Mouse (Mus musculus) liver, embryonic 14.5 days (tissue): ENCODE data around the gene Actn1.
"Not testable (repeated sequence)": the region's sequence is repeated elsewhere in the genome, so short reads cannot be mapped to it uniquely, and the experiment has no call there.

Experiments used
- CTCF ChIP-seq: IDR thresholded peaks from 2 replicates; pipeline ENCODE4 v1.5.1; 2016; ENCODE audit warnings: antibody characterized with exemption, low read depth, control low read depth
- EP300 ChIP-seq: IDR thresholded peaks from 2 replicates; pipeline ENCODE4 v1.6.1; 2016; ENCODE audit warnings: antibody characterized with exemption, low read depth

GRCm38 (mm10) chr12:80284251-80284650 lies 24.1 kb upstream of the Actn1 start:
- not testable (repeated sequence) for TF ChIP-seq CTCF, EP300
